Mouse (Mus musculus) heart, adult 9 months (tissue): ENCODE results near the gene Trit1.
A peak's percentile ranks its signal among the peaks of the same experiment; 100 is the strongest.
"Not testable (repeated sequence)": the region's sequence is repeated elsewhere in the genome, so short reads cannot be mapped to it uniquely, and the experiment has no call there.

Experiments
- DNase-seq, 2 experiments: peaks; one replicate each; pipeline ENCODE4 v3.0.0; 2022; ENCODE audit warnings: low spot score in 2 of 2

The Trit1 gene

DNA sequence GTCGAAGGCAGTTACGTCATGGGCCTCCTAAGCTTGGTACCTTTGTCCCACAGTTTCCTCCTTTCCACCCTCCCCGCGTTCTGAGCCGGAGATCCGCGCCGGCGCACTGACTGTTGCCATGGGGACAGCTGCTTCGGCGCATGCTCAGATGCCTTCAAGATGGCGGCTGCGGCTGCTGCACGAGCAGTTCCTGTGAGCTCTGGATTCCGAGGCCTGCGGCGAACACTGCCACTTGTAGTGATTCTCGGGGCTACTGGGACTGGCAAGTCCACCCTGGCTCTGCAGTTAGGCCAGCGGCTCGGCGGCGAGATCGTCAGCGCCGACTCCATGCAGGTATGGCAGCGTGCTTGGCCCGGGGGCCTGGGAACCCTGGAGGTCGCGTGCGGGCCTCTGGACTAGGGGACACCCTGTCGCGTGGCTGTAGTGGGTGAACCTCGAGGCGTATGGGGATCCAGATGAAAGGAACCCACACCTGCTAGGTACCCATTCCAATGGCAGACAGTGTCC is at the start of gene Trit1:
Gene Trit1 (plus strand): TSS at position 147 of the 507 bp plus-strand sequence.
- peak; percentile 90 to 92 for DNase-seq

DNA sequence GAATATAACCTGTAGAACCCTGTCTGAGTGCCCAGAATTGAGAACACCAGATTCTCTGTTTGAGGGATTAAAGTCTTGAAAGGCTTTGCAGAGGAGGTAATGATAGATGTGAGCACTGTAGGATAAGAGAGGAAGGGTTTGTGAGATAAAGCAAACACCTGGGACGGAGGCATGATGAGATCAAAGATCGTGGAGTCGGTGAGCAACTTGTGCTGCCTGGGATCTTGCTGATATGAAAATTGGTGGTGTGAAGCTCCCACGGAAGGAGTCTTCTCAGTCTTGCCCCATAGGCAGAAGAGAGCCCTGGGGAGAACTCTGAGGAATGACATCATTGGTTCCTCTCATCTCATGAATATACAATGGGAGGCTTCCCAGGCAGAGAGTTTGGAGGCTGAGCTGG is 48.3 kb upstream of the Trit1 start:
- DNase-seq = no peak

DNA sequence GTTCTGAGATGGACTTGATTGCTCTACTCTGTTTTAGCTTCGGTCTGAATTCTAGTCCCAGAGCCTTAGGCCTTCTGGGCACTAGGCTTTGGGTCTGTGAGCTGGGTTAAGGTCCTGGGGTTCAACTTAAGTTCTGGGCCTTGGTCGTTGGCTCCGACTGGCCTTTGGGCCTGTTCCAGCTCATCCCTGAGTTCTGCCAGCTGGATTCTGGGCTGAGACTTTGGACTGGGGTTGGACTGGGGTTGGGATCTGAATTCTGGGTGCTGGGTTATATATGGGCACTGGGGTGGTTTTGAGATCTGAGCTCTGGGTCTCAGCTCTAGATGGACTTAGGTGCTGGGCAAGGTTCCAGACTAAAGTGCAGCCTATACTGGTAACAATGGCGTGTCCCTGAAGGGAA is 45.2 kb upstream of the Trit1 start:
- no peak for DNase-seq

DNA sequence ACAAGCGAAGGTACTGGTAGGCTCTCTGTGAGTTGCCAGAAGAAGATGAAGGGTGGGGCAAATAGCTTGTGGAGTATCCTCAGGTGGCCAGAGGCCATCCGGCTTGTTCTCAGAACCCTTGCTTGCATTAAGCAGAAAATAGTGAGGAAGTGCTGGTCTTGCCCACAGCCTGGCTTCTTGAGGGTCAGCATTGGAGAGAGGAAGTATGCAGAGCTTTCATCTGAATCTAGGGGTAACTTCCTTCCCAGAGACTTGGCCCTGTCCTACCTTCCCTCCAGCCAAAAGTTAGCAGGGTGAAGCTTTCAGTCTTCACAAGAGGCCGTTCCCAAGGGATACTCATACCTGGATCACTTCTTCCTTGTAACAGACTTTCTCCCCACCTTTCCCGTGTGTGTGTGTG is 44.8 kb upstream of the Trit1 start:
- DNase-seq = no peak

DNA sequence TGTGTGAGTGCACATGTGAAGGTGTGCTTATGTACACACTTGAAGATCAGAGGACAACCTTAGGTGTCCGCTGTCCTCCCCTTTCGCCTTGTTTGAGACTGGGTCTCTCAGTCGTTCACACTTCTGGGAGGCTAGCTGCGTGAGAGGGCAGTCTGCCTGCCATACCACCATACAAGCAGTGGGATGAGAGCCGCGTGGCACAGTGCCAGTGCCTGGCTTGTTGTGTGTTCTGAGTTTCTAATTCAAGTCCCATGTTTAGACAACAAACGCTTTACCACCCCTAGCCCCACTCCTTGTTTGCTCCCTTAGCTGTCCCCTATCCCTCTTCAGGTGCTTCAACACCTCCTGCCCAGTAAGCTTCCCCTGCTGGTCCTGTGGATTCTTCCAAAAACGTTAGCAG is 44.3 kb upstream of the Trit1 start:
- no peak for DNase-seq

DNA sequence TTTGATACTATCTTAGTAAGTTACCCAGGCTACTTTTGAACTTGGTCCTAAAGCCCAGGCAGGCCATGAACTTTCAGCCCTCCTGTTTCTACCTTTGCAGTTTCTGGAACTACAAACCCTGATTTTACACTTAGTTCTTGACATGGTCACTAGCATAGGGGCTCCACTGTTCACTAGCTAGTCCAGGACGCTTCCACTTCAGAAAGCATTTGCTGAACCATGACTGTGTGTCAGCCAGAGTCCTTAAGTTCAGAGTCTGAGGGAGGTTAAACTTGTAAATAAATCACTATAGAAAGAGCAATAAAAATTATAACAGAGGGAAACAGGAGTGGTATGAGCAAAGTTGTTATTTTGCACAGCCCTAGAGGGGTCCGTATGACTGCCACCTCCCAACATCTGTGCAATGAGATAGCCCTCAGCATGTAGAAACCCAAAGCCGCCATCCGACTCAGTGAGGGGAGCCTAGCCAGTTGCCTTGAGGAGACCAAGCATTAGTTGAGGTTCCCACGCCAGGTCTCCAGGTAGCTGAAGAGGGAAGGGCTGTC is 41.3 kb upstream of the Trit1 start:
- no peak for DNase-seq

DNA sequence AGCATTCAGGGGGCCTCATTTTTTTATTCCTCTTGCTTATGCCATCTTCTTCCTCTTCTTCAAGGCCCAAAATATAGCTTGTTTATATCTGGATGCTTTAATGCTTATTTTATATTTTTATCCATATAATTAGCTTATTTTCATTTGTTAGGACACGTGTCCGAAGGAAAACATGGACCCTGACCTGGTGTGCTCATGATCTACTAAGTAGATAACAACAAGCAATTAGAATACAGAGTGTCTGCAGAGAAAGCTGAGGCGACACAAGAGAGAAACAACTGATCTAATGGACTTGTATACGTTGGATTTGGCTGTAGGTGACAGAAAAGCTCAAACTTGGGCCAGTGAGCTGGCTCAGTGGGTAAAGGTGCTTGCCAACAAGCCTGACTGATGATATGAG is 39.5 kb upstream of the Trit1 start:
- DNase-seq = no peak

DNA sequence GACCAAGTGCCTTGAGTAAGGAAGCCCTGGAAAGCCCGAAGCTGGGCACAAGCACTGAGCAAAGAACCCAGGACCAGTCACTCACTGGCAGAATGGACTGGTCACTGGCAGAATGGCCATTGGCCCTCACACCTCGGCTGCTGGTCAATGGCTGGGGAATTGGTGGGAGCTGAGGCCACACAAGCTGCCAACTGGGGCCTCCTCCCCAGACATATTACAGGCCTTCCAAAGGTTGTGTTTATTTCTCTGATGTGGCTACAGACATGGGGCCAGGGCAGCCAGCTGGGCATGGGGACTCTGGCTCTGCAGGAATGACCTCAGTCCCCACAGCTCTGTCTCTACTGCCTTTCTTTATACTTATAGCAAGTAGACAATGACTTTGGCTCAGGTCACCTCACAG is 37.5 kb upstream of the Trit1 start:
- no peak for DNase-seq

DNA sequence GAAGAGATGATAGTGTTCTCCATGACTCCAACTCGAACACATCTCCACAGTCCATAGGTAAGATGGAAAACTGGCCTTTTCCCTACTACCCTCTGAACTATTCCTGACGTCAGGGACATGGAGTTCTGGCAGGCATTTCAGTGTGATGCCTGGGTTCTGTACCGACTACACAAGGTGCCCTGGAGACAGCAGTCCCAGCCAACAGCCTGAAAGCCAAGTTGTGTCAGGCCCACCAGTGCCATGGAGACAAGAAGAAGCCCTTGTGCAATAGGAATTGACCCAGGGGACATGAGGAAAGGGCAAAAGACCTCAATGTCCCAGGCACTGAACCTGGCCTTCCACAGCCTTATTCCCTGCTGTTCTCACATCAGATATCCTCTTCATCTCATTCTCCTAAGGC is 36.6 kb upstream of the Trit1 start:
- DNase-seq = no peak

DNA sequence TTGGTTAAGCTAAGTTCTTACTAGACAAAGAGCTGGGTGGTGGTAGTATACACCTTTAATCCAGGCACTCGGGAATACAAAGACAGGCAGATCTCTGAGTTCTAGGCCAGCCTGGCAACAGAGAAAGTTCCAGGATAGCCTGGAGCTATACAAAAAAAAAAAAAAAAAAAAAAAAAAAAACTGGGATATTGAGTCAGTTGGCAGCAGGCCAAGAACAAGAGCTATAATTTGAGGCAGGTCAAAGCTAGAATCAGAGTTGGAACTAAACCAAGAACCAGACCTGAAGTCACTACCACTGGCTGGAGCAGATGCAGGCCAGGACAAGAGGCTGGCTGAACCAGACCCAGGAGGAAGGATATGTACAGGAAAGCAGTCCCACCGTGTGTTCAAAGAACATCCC is 35.7 kb upstream of the Trit1 start:
- DNase-seq = no peak

DNA sequence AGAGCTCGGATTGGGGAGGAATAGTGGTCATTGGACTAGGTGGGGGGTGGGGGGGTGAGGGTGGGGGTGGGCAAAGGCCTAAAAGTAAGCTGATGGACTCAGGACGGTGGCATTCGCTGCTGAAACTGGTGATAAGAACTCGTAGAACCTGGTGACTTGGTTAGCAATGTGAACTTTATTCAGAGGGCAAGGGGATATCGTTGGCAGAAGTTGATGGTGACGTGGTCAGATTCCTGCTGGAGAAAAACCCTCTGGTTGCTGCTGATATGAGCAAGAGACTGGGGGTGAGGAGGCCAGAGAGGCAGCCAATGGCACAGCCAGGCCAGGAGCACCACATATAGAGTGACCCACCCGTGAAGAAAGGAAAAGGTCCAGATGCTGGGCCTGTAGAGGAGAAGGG is 35.2 kb upstream of the Trit1 start:
- DNase-seq = no peak

DNA sequence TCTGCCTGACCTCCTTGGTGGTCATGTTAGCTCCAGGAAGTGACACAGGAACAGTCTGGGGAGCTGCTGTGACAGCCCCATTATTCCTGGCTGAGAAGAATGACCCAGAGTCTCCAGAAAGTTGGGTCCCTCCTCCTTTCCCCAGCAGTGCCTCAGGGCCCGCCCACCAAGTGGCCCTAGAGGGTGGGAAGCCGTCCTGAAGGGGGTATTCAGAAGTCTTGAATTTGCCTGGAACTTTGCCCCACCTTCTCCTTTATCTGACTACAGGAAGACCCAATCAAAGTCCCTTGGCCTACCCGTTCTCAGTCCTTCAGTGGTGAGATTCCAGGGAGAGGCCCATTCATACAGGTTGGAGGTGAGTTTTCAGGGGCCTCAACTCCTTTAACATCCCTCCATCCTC is 34.5 kb upstream of the Trit1 start:
- DNase-seq = no peak

DNA sequence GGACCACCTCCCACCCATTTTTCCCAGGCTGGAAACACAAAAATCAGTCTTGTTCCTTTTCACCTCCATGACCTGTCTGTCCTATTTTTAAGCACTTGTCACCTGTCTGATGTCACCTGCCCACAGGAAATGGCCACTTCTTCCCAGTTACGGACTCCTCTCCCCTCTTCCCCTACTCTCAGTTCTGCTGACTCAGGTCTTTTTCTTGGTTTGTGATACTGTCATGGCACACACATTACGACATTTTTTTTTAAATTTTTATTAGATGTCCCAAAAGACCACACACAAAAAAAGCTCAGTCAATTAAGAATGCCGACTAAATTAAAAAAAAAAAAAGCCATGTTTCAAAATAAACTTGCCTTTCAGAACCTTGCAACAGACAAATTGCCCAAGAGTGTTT is 33.9 kb upstream of the Trit1 start:
- no peak for DNase-seq

DNA sequence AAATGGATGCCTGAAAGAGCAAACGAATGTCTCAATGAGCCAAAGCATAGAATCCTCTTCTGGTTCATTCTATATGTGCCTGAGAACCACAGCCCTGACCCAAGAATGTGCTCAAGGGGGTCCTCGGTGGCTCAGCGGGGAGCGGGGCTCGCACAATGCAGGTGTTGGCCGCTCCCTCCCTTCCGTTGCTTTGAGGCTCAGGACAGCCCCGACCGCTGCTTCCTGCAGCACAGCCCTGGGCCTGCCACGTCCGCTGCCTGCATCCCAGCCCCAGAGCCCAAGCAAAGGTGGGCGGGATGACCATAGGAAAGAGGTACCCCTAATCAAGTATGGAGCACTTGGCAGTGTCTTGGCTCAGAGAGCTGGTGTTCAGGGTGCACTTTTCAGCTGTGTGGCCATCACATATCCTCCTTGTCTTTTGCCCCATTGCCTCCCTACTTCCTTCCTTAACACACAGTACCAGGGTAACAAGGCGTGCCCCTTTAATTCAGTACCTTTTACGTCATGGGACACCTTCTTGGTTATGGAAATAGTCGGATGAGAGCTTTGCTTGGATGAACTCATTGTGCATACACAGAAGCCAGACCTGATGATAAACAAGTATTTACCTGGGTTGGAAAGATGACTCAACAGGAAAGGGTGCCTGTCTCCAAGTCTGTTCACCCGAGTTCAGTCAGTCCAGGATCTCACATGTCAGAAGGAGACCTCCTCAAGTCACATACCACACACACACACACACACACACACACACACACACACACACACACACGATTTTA is 32.7 kb upstream of the Trit1 start:
- no peak for DNase-seq

DNA sequence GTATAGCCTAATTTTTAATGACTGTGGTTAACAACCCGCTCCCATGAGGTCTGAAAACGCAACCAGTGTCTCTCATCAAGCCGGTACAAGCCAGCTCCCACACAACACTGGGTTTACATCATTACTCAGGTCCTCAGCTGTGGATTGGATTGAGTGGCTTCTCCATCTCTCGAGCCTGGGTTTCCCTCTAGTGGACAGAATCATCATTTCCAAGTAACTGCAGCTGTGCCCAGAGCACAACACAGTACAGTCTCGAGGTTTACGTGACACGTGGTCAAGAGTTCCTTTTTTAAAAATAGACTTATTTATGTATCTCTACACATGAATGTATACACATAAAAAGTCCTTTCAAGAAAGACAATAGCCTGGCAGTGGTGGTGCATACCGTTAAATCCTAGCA is 31.3 kb upstream of the Trit1 start:
- DNase-seq = peak; percentile 35 to 54

DNA sequence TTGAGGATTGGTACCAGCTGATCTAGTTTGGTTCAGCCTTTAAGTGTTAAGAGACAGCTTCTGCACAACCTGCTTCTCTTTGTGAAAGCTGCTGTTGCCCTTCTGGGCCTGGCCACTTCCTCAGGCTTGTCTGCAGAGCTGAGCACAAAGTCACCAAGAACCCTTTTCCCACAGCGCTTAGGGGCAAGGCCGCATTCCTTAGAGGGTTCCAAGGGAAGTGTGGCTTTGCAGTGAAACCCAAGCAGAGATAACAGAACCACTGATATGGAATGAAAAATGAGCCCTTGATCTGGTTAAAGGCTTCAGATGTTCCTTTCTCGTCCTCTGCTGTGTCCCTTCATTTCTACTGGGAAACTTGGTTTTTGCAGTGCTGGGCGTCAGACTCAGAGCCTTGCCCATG is 29.0 kb upstream of the Trit1 start:
- no peak for DNase-seq

DNA sequence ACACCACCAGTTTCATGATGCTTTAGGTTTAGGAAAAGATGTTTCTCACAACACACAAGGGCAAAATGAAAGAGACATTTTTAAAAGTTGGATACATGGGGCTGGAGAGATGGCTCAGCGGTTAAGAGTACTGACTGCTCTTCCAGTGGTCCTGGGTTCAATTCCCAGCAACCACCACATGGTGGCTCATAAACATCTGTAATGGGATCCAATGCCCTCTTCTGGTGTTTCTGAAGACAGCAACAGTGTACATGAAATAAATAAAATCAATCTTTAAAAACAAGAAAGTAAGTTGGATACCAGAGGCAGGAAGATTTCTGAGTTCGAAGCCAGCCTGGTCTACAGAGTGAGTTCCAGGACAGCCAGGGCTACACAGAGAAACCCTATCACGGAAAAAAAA is 28.4 kb upstream of the Trit1 start:
- DNase-seq = not testable (repeated sequence)

DNA sequence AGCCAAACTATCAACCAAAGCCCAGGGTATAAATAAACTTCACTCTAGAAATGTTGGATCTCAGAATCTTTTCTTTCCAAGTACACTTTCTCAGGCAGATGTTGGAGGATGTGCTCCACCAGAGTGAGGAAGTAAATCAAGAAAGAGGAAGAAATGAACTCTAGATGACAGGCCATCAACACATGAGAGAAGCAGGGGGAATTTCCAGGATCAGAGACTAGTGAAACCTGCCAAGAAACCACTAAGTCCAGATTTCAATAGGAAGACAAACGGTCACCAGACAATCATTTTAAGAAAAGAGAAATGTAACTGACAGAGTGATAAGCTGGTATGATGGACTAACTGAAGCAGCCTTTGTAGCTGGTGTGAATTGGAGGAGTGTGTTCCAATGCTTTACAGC is 25.2 kb upstream of the Trit1 start:
- no peak for DNase-seq

DNA sequence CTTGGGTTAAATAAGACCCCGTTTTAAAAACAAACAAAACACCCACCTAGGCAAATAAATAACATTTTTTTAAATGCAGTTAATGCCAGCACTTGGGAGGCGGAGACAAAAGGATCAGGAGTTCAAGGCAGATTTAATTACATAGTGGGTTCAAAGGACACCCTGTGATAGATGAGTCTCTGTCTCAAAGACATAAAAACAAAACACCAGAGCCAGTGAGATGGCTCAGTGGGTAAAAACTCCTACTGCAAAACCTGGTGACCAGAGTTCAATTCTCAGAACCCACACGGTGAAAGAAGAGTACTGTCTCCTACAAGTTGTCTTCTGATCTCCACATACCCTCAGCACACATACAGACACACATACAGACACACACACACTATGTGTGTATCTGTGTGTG is 24.1 kb upstream of the Trit1 start:
- no peak for DNase-seq

DNA sequence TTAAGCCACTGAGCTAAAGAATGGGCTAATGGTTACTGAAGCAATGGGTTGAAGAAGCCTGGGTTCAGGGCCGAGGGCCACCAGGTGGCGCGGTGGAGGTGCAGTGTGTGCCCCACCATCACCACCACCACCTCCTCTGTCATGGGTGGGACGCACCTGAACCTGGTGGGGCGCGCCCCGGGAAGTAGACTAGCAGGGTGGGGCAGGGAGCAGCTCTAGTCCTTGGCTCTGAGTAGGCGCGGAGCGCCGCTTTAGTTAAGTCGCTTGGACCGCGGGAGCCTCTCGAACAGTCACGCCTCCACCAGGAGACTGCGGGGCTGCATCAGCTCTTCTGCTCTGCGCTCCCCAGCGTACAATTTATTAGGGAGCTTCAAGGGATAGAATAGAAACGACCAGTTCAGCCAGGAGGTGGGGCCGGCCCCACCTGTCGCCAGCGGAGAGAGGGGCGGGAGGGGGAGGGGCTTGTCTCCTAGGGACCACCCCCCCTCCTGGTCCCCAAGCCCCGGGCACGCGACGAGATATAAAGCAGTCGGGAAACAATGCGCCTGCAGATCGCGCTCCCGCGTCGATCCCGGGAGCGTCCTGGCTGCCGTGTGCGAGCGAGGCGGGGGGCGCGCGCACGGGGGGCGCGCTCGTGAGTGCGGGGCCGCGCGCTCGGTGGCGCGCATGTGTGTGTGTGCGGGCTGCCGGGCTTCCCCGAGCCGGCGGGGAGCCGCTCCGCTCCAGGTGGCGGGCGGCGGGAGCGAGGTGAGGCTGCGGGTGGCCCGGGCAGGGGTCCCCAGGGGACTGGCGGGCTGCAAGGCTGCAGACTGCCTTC is 20.8 kb upstream of the Trit1 start, which contains the start of gene Mycl:
Gene Mycl (plus strand): TSS at position 249 of the 817 bp plus-strand sequence.
- DNase-seq = peak; percentile 34 to 57

DNA sequence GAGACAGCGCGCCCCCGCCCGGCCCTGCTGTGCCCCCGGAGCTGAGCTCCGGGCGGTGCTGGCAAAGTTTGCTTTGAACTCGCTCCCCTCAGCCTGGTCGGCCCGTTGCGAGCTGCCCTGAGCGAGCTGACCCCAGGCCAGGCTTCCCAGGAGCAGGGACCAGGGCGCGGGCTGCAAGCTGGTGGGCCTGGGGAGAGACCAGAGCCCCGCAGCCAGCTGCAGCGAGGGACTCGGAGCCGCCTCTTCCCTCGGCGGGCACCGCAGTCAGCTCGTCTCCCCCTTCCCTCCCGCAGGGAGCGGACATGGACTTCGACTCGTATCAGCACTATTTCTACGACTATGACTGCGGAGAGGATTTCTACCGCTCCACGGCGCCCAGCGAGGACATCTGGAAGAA is 20.2 kb upstream of the Trit1 start:
- no peak for DNase-seq

DNA sequence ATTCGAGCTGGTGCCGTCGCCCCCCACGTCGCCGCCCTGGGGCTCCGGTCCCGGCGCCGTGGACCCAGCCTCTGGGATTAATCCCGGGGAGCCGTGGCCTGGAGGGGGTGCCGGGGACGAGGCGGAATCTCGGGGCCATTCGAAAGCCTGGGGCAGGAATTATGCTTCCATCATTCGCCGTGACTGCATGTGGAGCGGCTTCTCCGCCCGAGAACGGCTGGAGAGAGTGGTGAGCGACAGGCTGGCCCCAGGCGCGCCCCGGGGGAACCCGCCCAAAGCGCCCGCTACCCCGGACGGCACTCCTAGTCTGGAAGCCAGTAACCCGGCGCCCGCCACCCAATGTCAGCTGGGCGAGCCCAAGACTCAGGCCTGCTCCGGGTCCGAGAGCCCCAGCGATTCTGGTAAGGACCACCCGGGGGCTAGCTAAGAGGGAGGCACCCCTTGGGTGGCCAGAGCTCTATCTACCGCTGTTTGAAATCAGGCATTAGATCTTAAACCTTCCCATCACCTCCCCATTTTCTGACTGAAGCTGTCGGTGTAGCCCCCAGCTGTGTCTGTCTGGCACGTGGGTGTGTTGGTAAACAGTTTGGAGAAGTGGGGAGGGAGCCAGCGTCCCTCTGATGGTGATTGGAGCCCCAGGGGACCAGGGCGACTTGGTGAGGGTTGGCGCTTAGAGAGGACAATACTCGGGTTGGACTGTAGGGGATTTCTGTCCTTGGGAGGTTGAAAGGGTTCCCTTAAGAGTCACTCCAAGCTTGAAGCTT is 19.6 kb upstream of the Trit1 start:
- no peak for DNase-seq
